Mouse (Mus musculus) heart, postnatal 0 days (tissue): Measurements from ENCODE around the gene Ccdc190.

Source experiments
- CTCF ChIP-seq: IDR thresholded peaks from 2 replicates; pipeline ENCODE4 v1.5.1; 2016; ENCODE audit warnings: antibody characterized with exemption, control low read depth, low read depth
- EP300 ChIP-seq: IDR thresholded peaks from 2 replicates; pipeline ENCODE4 v1.6.1; 2016; ENCODE audit warnings: antibody characterized with exemption, low read depth

- TF ChIP-seq CTCF (no peak), EP300 (no peak)
These were observed 45.3 kb upstream of the Ccdc190 start for GRCm38 (mm10) chr1:169883081-169883565.
